Mouse (Mus musculus) ZHBTc4 (cell line): ENCODE data around the gene Adgrl2.

ENCODE experiments used
- DNase-seq: peaks from one replicate; pipeline ENCODE4 v3.0.0-alpha.2; 2011; ENCODE audit warnings: low read depth, low spot score

The Adgrl2 gene

GRCm38 (mm10) chr3:148977124-148977529, 13.2 kb downstream of the Adgrl2 start:
- DNase-seq, result no peak

- no peak for DNase-seq
Observed at GRCm38 (mm10) chr3:148971893-148972596, 18.3 kb downstream of the Adgrl2 start.

- DNase-seq, result no peak
Observed at GRCm38 (mm10) chr3:148964991-148965605, 25.3 kb downstream of the Adgrl2 start.

- no peak for DNase-seq
Observed at GRCm38 (mm10) chr3:148963381-148964044, 26.8 kb downstream of the Adgrl2 start.

GRCm38 (mm10) chr3:148961611-148962010, 28.7 kb downstream of the Adgrl2 start:
- DNase-seq, result no peak

GRCm38 (mm10) chr3:148960751-148961289, 29.5 kb downstream of the Adgrl2 start:
- no peak for DNase-seq

- DNase-seq, result no peak
Observed at GRCm38 (mm10) chr3:148960215-148960614, 30.1 kb downstream of the Adgrl2 start.

- peak; percentile 16 for DNase-seq
Observed at GRCm38 (mm10) chr3:148959327-148960025, 30.9 kb downstream of the Adgrl2 start.

- DNase-seq, result no peak
Observed at GRCm38 (mm10) chr3:148958714-148959113, 31.6 kb downstream of the Adgrl2 start.

GRCm38 (mm10) chr3:148958185-148958584, 32.2 kb downstream of the Adgrl2 start:
- no peak for DNase-seq

- DNase-seq, result no peak
Observed at GRCm38 (mm10) chr3:148956887-148957286, 33.5 kb downstream of the Adgrl2 start.

- no peak for DNase-seq
Observed at GRCm38 (mm10) chr3:148949796-148950195, 40.6 kb downstream of the Adgrl2 start.

- DNase-seq, result no peak
Observed at GRCm38 (mm10) chr3:148947805-148948405, 42.5 kb downstream of the Adgrl2 start.

- DNase-seq, result no peak
Observed at GRCm38 (mm10) chr3:148947266-148947665, 43.1 kb downstream of the Adgrl2 start.

GRCm38 (mm10) chr3:148945534-148945933, 44.8 kb downstream of the Adgrl2 start:
- no peak for DNase-seq

GRCm38 (mm10) chr3:148939457-148939856, 50.9 kb downstream of the Adgrl2 start:
- DNase-seq, result no peak

- no peak for DNase-seq
Observed at GRCm38 (mm10) chr3:148935056-148935455, 55.3 kb downstream of the Adgrl2 start.

- no peak for DNase-seq
Observed at GRCm38 (mm10) chr3:148934279-148934678, 56.1 kb downstream of the Adgrl2 start.

- DNase-seq, result no peak
Observed at GRCm38 (mm10) chr3:148933160-148933559, 57.2 kb downstream of the Adgrl2 start.

GRCm38 (mm10) chr3:148930913-148931312, 59.4 kb downstream of the Adgrl2 start:
- DNase-seq, result no peak

- DNase-seq, result no peak
Observed at GRCm38 (mm10) chr3:148926330-148926729, 64.0 kb downstream of the Adgrl2 start.
